Mouse (Mus musculus): ENCODE data around the gene Sorbs1.
"Not testable (repeated sequence)": the region's sequence is repeated elsewhere in the genome, so short reads cannot be mapped to it uniquely, and the experiment has no call there.

Gene Sorbs1

GRCm38 (mm10) chr19:40513632-40514078 lies at the start of gene Sorbs1:
Gene Sorbs1, minus strand, starts transcription at chr19:40513779.
- DNase-seq (ENCODE audit: low read depth) = peak; percentile 96

GRCm38 (mm10) chr19:40561521-40561920 lies 47.9 kb upstream of the Sorbs1 start:
- not testable (repeated sequence) for DNase-seq (ENCODE audit: low read depth)

- no peak for DNase-seq (ENCODE audit: low read depth)
Observed at GRCm38 (mm10) chr19:40556029-40556428, 42.5 kb upstream of the Sorbs1 start.

GRCm38 (mm10) chr19:40555136-40555535 lies 41.6 kb upstream of the Sorbs1 start:
- DNase-seq (ENCODE audit: low read depth) = no peak

- no peak for DNase-seq (ENCODE audit: low read depth)
Observed at GRCm38 (mm10) chr19:40554343-40554742, 40.8 kb upstream of the Sorbs1 start.

GRCm38 (mm10) chr19:40553849-40554248 lies 40.3 kb upstream of the Sorbs1 start:
- no peak for DNase-seq (ENCODE audit: low read depth)

- DNase-seq (ENCODE audit: low read depth) = peak; percentile 85
Observed at GRCm38 (mm10) chr19:40553014-40553789, 39.6 kb upstream of the Sorbs1 start.

GRCm38 (mm10) chr19:40549516-40550135 lies 36.0 kb upstream of the Sorbs1 start:
- DNase-seq (ENCODE audit: low read depth) = no peak

- no peak for DNase-seq (ENCODE audit: low read depth)
Observed at GRCm38 (mm10) chr19:40548796-40549515, 35.4 kb upstream of the Sorbs1 start.

- no peak for DNase-seq (ENCODE audit: low read depth)
Observed at GRCm38 (mm10) chr19:40548386-40548785, 34.8 kb upstream of the Sorbs1 start.

- peak; percentile 56 for DNase-seq (ENCODE audit: low read depth)
Observed at GRCm38 (mm10) chr19:40544856-40545255, 31.3 kb upstream of the Sorbs1 start.

GRCm38 (mm10) chr19:40542776-40543175 lies 29.2 kb upstream of the Sorbs1 start:
- DNase-seq (ENCODE audit: low read depth) = no peak

- DNase-seq (ENCODE audit: low read depth) = peak; percentile 27
Observed at GRCm38 (mm10) chr19:40536526-40536925, 22.9 kb upstream of the Sorbs1 start.

GRCm38 (mm10) chr19:40532525-40532924 lies 18.9 kb upstream of the Sorbs1 start:
- no peak for DNase-seq (ENCODE audit: low read depth)

GRCm38 (mm10) chr19:40530323-40530722 lies 16.7 kb upstream of the Sorbs1 start:
- no peak for DNase-seq (ENCODE audit: low read depth)

GRCm38 (mm10) chr19:40528254-40528653 lies 14.7 kb upstream of the Sorbs1 start:
- no peak for DNase-seq (ENCODE audit: low read depth)

- DNase-seq (ENCODE audit: low read depth) = no peak
Observed at GRCm38 (mm10) chr19:40526367-40527014, 12.9 kb upstream of the Sorbs1 start.

GRCm38 (mm10) chr19:40523431-40524005 lies 9.9 kb upstream of the Sorbs1 start:
- no peak for DNase-seq (ENCODE audit: low read depth)

GRCm38 (mm10) chr19:40520403-40520802 lies 6.8 kb upstream of the Sorbs1 start:
- DNase-seq (ENCODE audit: low read depth) = no peak

GRCm38 (mm10) chr19:40518706-40519105 lies 5.1 kb upstream of the Sorbs1 start:
- no peak for DNase-seq (ENCODE audit: low read depth)

- no peak for DNase-seq (ENCODE audit: low read depth)
Observed at GRCm38 (mm10) chr19:40515596-40515995, 2.0 kb upstream of the Sorbs1 start.

- no peak for DNase-seq (ENCODE audit: low read depth)
Observed at GRCm38 (mm10) chr19:40514376-40514775, 797 bp upstream of the Sorbs1 start.

Measured in c-Kit-positive CD71-positive TER-119-negative erythroid progenitor cells, embryonic 14.5 days (primary cell).